Mouse (Mus musculus): ENCODE data around the gene Cavin3. TPM values are rescaled to one million over a fixed set of nuclear protein-coding genes. Genes with fewer than 3 reads are reported as not detected.

Cavin3 gene
- polyA plus RNA-seq, 1 experiment from 2014 or later = 21.1 TPM

GRCm38 (mm10) chr7:105441426-105441825 lies 40.7 kb downstream of the Cavin3 start:
- Histone ChIP-seq H3K27me3 (ENCODE audit: control insufficient read depth, insufficient read depth, low read length) (no peaks in the 10 kb centered on the region), H3K4me2 (ENCODE audit: low read depth, low read length, severe bottlenecking) (no peak overlapping the region), H3K4me1 (replicated peaks; ENCODE audit: control insufficient read depth, insufficient read depth, low read length) (no peaks in the 10 kb centered on the region), H3K27ac (ENCODE audit: low read depth, low read length) (no peak overlapping the region), H3K4me3 (ENCODE audit: low read depth, low read length) (no peak overlapping the region), H3K9me3 (ENCODE audit: control insufficient read depth, low read length) (no peaks in the 10 kb centered on the region), H3K36me3 (ENCODE audit: control insufficient read depth, insufficient read depth, low read length) (no peaks in the 10 kb centered on the region), H3K9ac (ENCODE audit: low read length) (no peak overlapping the region)
- 68% methylated on average over 4 of the region's 4 CpGs for WGBS
- no peak for DNase-seq (ENCODE audit: low spot score)
- no peak for ATAC-seq (replicated peaks; ENCODE audit: low FRiP score)

GRCm38 (mm10) chr7:105437979-105438772 lies 43.9 kb downstream of the Cavin3 start:
- Histone ChIP-seq H3K36me3 (ENCODE audit: control insufficient read depth, insufficient read depth, low read length) (no peaks in the 10 kb centered on the region), H3K4me3 (ENCODE audit: low read depth, low read length) (no peak overlapping the region), H3K27ac (ENCODE audit: low read depth, low read length) (no peak overlapping the region), H3K27me3 (ENCODE audit: control insufficient read depth, insufficient read depth, low read length) (no peaks in the 10 kb centered on the region), H3K9ac (ENCODE audit: low read length) (no peak overlapping the region), H3K4me1 (replicated peaks; ENCODE audit: control insufficient read depth, insufficient read depth, low read length) (no peaks in the 10 kb centered on the region), H3K9me3 (ENCODE audit: control insufficient read depth, low read length) (no peaks in the 10 kb centered on the region), H3K4me2 (ENCODE audit: low read depth, low read length, severe bottlenecking) (no peak overlapping the region)
- WGBS = 89% methylated on average over 7 of the region's 7 CpGs
- no peak for ATAC-seq (replicated peaks; ENCODE audit: low FRiP score)
- DNase-seq (ENCODE audit: low spot score) = no peak

GRCm38 (mm10) chr7:105434798-105435197 lies 47.3 kb downstream of the Cavin3 start:
- Histone ChIP-seq H3K4me1 (replicated peaks; ENCODE audit: control insufficient read depth, insufficient read depth, low read length) (no peaks in the 10 kb centered on the region), H3K27ac (ENCODE audit: low read depth, low read length) (no peak overlapping the region), H3K9ac (ENCODE audit: low read length) (no peak overlapping the region), H3K4me2 (ENCODE audit: low read depth, low read length, severe bottlenecking) (no peak overlapping the region), H3K27me3 (ENCODE audit: control insufficient read depth, insufficient read depth, low read length) (no peaks in the 10 kb centered on the region), H3K4me3 (ENCODE audit: low read depth, low read length) (no peak overlapping the region), H3K36me3 (ENCODE audit: control insufficient read depth, insufficient read depth, low read length) (no peaks in the 10 kb centered on the region), H3K9me3 (ENCODE audit: control insufficient read depth, low read length) (no peaks in the 10 kb centered on the region)
- 91% methylated on average over 22 of the region's 22 CpGs for WGBS
- ATAC-seq (replicated peaks; ENCODE audit: low FRiP score) = 0 out of 2 replicates have a peak, but pooled peaks have one; percentile 49
- no peak for DNase-seq (ENCODE audit: low spot score)

GRCm38 (mm10) chr7:105433859-105434258 lies 48.2 kb downstream of the Cavin3 start:
- H3K4me1 ChIP-seq (replicated peaks; ENCODE audit: control insufficient read depth, insufficient read depth, low read length) = no peaks in the 10 kb centered on the region
- no peak overlapping the region for H3K4me2 ChIP-seq (ENCODE audit: low read depth, low read length, severe bottlenecking)
- H3K9me3 ChIP-seq (ENCODE audit: control insufficient read depth, low read length) = no peaks in the 10 kb centered on the region
- no peak overlapping the region for H3K27ac ChIP-seq (ENCODE audit: low read depth, low read length)
- H3K27me3 ChIP-seq (ENCODE audit: control insufficient read depth, insufficient read depth, low read length) = no peaks in the 10 kb centered on the region
- no peaks in the 10 kb centered on the region for H3K36me3 ChIP-seq (ENCODE audit: control insufficient read depth, insufficient read depth, low read length)
- WGBS = 83% methylated on average over 17 of the region's 17 CpGs
- H3K4me3 ChIP-seq (ENCODE audit: low read depth, low read length) = no peak overlapping the region
- no peak for DNase-seq (ENCODE audit: low spot score)
- H3K9ac ChIP-seq (ENCODE audit: low read length) = no peak overlapping the region
- ATAC-seq (replicated peaks; ENCODE audit: low FRiP score) = no peak

DNA sequence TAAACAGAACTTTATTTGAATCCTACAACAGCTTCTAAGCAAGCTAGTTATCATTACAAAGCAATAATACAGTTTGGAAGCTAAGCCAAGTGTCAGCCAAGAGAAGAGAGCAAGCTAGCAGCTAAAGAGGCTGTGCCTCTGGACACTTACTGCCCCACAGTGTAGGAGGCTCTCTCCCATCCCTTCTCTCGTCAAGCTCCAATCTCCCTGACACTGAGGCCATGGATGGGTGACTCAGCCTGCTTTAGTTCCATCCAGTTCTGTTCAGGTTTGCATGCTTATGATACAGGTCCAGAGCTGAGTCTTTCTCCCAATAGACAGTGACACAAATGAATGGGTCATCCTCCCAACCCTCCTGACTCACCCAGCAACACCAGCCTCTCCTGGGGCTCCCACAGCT lies 50.0 kb downstream of the Cavin3 start:
- DNase-seq (ENCODE audit: low spot score) (no peak), ATAC-seq (replicated peaks; ENCODE audit: low FRiP score) (no peak)
- no peaks in the 10 kb centered on the region; the same call in 1 of the 2 replicates for H3K27me3 ChIP-seq (ENCODE audit: control insufficient read depth, insufficient read depth, low read length)
- H3K4me3 ChIP-seq (ENCODE audit: low read depth, low read length) = no peak overlapping the region
- H3K27ac ChIP-seq (ENCODE audit: low read depth, low read length) = no peak overlapping the region
- H3K9ac ChIP-seq (ENCODE audit: low read length) = no peak overlapping the region
- WGBS = 61% methylated on average over 1 of the region's 1 CpGs
- H3K9me3 ChIP-seq (ENCODE audit: control insufficient read depth, low read length) = no peaks in the 10 kb centered on the region
- H3K4me1 ChIP-seq (replicated peaks; ENCODE audit: control insufficient read depth, insufficient read depth, low read length) = no peaks in the 10 kb centered on the region
- no peaks in the 10 kb centered on the region for H3K36me3 ChIP-seq (ENCODE audit: control insufficient read depth, insufficient read depth, low read length)
- no peak overlapping the region for H3K4me2 ChIP-seq (ENCODE audit: low read depth, low read length, severe bottlenecking)

Other genes starting within 250 kb of the Cavin3 start
- not detected in 2 replicates for gene Olfr688, start 194.2 kb downstream of the Cavin3 start, polyA plus RNA-seq (2014; fragmentation: Nextera tagmentation; extraction: Ambion mirVana)
- gene Olfr689, start 171.1 kb downstream of the Cavin3 start, polyA plus RNA-seq (2014; fragmentation: Nextera tagmentation; extraction: Ambion mirVana) = not detected in 2 replicates
- gene Olfr690, start 148.2 kb downstream of the Cavin3 start, polyA plus RNA-seq (2014; fragmentation: Nextera tagmentation; extraction: Ambion mirVana) = not detected in 2 replicates
- 0.12 and 0.39 TPM in 2 replicates for gene Olfr691, start 140.0 kb downstream of the Cavin3 start, polyA plus RNA-seq (2014; fragmentation: Nextera tagmentation; extraction: Ambion mirVana)
- not detected in 2 replicates for gene Olfr692, start 114.1 kb downstream of the Cavin3 start, polyA plus RNA-seq (2014; fragmentation: Nextera tagmentation; extraction: Ambion mirVana)
- not detected in 2 replicates for gene Gm5901, start 107.3 kb downstream of the Cavin3 start, polyA plus RNA-seq (2014; fragmentation: Nextera tagmentation; extraction: Ambion mirVana)
- 45.0 and 47.4 TPM in 2 replicates for gene Fam160a2, start 82.2 kb downstream of the Cavin3 start, polyA plus RNA-seq (2014; fragmentation: Nextera tagmentation; extraction: Ambion mirVana)
- gene Cnga4, start 77.7 kb downstream of the Cavin3 start, polyA plus RNA-seq (2014; fragmentation: Nextera tagmentation; extraction: Ambion mirVana) = 0.15 TPM in 1 of 2 replicates, not detected in the other
- 0.13 and 0.51 TPM in 2 replicates for gene Cckbr, start 56.6 kb downstream of the Cavin3 start, polyA plus RNA-seq (2014; fragmentation: Nextera tagmentation; extraction: Ambion mirVana)
- 35.1 and 42.1 TPM in 2 replicates for gene Smpd1, start 72.1 kb upstream of the Cavin3 start, polyA plus RNA-seq (2014; fragmentation: Nextera tagmentation; extraction: Ambion mirVana)
- gene Apbb1, start 99.4 kb upstream of the Cavin3 start, polyA plus RNA-seq (2014; fragmentation: Nextera tagmentation; extraction: Ambion mirVana) = 106 and 117 TPM in 2 replicates
- not detected in 2 replicates for gene Hpx, start 117.8 kb upstream of the Cavin3 start, polyA plus RNA-seq (2014; fragmentation: Nextera tagmentation; extraction: Ambion mirVana)
- 35.9 and 37.7 TPM in 2 replicates for gene Trim3, start 151.3 kb upstream of the Cavin3 start, polyA plus RNA-seq (2014; fragmentation: Nextera tagmentation; extraction: Ambion mirVana)
- gene Timm10b, start 157.8 kb upstream of the Cavin3 start, polyA plus RNA-seq (2014; fragmentation: Nextera tagmentation; extraction: Ambion mirVana) = 148 and 151 TPM in 2 replicates
- gene Arfip2, start 158.1 kb upstream of the Cavin3 start, polyA plus RNA-seq (2014; fragmentation: Nextera tagmentation; extraction: Ambion mirVana) = 78.2 and 90.2 TPM in 2 replicates
- gene Gm45799, start 158.3 kb upstream of the Cavin3 start, polyA plus RNA-seq (2014; fragmentation: Nextera tagmentation; extraction: Ambion mirVana) = 11.8 and 14.2 TPM in 2 replicates
- gene Dnhd1, start 168.5 kb upstream of the Cavin3 start, polyA plus RNA-seq (2014; fragmentation: Nextera tagmentation; extraction: Ambion mirVana) = 0.39 and 0.79 TPM in 2 replicates

Measured in forebrain, embryonic 11.5 days (tissue).